Mouse (Mus musculus): ENCODE results near the gene Jade2.
A peak's percentile ranks its signal among the peaks of the same experiment; 100 is the strongest.
"Not testable (repeated sequence)": the region's sequence is repeated elsewhere in the genome, so short reads cannot be mapped to it uniquely, and the experiment has no call there.

The Jade2 gene

GRCm38 (mm10) chr11:51832992-51833391 lies 24.5 kb downstream of the Jade2 start:
- no peak for DNase-seq

DNA sequence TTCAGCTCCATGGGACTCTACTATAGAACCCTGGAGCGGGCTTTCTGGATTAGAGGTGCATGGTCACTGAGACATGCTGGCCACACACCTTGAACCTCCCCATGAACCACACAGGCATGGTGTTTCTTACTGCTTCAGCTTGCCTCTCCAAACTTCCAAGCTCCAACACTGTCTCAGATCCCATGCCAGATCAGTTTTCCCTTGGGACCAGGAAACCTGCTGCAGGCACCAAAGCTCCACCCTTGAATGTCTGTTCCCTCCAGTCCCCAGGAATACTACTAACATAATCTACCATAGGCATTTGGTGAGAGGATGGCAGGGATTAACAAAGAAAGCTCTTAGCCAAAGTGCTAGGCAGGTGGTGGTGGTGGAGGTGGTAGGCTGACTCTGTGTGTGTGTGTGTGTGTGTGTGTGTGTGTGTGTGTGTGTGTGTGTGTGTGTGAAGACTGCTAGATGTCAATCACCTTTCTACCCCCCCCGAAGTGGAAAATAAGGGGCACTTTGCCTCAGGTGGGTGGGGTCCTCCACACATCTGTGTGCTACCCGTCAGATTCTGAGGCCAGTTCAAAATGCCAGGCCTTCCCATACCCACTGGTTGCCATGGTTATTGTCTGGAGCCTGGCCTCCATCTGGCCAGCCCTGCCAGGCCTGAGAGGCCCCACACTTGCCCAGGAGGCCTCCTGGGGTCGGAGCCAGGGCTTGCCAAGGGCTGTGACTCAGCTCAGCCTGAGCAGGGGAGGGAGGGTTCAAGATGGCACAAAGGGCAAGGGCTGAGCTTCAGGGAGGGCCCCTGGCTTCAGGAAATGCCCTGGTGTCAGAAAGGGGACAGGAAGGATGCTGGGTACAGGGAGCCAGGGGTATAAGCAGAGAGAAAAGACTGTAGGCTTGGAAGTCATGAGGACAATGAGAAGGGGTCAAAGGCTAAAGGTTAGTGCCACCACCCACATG lies 25.2 kb downstream of the Jade2 start:
- no peak for DNase-seq

DNA sequence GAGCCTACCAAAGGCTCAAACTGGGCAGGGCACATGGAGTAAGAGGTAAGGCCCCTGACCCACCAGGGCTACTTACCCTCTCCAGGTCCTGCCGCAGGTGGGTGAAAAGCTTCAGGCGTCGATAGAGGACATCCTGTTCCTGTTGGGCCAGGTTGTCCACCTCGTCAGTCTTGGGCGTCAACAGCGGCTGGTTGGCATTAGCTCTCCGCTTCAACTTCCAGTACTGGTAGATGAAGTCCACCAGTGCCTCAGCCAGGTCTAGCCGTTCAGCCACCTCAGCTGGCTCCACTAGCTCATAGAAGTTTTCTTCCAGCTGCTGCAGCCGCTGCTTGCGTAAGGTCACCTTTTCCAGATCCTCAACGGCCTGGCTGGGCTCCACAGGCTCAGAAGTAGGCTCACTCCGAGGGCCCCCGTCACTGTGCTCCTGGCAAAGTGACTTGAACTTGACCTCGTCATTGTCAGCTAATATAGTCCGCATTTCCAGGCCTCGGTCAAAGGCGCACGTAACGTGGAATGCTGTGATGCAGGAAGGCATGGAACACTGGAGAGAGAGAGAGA lies 32.5 kb downstream of the Jade2 start:
- DNase-seq, result no peak

- no peak for DNase-seq
These were observed 33.3 kb downstream of the Jade2 start for GRCm38 (mm10) chr11:51823963-51824753.

- DNase-seq, result no peak
These were observed 34.2 kb downstream of the Jade2 start for GRCm38 (mm10) chr11:51823271-51823670.

- no peak for DNase-seq
These were observed 34.7 kb downstream of the Jade2 start for GRCm38 (mm10) chr11:51822736-51823135.

GRCm38 (mm10) chr11:51820861-51821260 lies 36.6 kb downstream of the Jade2 start:
- peak; percentile 54 to 64 for DNase-seq

GRCm38 (mm10) chr11:51819964-51820363 lies 37.5 kb downstream of the Jade2 start:
- peak in 1 of 2 experiments; percentile 50 for DNase-seq

DNA sequence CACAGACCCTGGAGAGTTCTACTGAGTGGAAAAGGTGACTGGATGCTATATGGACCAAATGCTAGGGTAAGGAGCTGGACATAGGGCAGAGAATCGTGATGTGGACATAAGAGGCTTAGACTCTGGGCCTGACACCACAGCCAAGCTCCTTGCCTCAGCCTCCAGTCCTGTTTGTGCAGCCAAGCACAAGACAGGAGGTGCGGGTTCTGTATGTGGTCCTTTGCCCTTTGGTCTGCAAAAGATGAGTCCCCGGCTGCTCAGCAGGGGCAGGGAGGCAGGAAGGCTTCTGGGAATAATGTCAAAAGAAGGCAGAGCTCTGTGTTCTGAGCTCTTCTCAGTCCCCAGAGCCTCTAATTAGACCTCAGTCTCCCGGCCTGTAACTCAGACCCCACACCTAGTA lies 38.6 kb downstream of the Jade2 start:
- DNase-seq, result no peak

DNA sequence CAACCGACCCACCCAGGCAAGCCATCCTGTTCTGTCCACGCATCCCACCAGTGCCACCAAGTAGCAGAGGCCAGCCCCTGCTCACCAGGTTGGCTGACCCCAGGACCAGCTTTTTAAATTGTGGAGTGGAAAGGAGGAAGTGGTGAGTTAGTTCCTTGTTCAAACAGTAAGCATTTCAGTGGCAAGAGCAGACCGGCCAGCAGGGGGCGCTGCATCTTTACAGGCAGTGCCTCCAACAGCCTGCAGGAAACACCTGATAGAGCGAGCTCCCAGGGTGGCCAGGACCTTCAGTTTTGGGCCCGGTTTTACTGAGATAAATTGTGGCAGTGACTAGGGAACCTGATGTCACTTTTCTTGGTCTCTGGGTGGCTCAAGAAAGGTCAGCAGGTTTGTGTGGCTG lies 39.7 kb downstream of the Jade2 start:
- DNase-seq, result peak; percentile 78 to 80

- DNase-seq, result no peak
These were observed 45.4 kb downstream of the Jade2 start for GRCm38 (mm10) chr11:51812022-51812546.

DNA sequence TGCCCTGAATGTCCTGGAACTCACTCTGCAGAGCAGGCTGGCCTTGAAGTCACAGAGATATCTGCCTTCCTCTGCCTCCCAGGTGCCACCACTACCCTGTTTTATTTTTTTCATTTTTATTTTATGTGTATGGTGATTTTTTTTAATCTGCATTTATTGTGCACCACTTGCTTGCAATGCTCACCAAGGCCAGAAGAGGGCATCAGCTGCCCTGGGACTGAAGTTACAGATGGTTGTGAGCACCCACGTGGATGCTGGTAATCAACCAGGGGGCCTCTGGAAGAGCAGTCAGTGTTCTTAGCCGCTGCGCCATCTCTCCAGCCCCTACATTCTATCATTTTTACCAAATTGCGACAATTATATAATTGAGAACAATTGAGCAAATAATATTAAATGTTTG lies 46.2 kb downstream of the Jade2 start:
- no peak for DNase-seq

DNA sequence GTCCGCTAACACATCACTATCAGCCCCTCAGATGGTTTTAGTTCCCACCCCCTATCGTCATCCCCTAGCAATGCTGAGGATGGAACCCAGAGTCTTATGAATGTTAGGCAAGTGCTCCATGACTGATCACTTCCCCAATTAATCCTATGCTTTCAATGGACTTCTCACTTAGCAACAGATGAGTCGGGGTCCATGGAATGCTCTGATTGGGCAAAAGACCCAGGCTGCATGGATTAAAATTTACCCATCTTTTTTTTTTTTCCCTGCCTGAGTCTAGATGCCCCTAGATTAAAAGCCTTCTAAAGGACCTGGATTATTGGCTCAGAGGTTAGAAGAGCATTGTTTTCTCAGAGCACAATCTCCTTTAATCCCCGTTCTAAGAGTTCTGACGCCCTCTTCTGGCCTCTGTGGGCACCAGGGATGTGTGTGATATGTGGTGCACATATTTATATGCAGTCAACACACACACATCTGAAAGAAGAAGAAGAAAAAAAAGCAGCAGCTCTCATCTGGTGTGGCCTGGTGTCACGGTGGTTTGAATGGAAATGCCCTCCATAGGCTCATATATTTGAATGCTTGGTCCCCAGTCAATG lies 47.7 kb downstream of the Jade2 start:
- no peak for DNase-seq

GRCm38 (mm10) chr11:51807108-51807879 lies 50.2 kb downstream of the Jade2 start:
- no peak for DNase-seq

GRCm38 (mm10) chr11:51805221-51805981 lies 52.1 kb downstream of the Jade2 start:
- peak; percentile 56 to 73 for DNase-seq

DNA sequence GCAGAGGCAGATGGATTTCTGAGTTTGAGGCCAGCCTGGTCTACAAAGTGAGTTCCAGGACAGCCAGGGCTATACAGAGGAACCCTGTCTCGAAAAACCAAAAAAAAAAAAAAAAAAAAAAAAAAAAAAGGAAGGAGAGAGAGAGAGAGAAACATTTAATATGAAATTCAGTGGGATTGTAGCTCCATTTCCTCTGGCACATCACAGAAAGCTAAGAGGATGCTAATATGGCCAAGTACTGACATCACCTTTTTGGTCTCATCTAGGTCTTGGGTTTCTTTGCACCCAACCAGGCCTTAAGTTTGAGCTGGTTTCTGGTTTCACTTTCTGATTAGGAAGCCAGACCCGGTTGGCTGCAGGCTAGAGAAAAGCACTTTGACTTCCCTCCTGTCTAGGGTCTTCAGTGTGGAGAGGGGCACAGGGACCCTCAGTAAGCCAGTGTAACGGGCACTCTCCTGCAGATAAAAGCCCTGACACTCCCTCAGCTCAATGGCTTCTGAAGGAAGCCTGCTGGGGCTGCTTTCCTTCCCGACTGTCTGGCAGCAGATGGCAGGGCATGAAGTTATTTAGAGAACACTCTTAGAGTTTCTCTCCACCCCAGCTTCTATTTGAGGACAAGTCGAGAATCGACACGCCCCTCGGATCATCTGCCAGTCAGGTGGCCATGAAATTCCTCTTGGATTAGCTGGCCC lies 56.7 kb downstream of the Jade2 start:
- no peak for DNase-seq

DNA sequence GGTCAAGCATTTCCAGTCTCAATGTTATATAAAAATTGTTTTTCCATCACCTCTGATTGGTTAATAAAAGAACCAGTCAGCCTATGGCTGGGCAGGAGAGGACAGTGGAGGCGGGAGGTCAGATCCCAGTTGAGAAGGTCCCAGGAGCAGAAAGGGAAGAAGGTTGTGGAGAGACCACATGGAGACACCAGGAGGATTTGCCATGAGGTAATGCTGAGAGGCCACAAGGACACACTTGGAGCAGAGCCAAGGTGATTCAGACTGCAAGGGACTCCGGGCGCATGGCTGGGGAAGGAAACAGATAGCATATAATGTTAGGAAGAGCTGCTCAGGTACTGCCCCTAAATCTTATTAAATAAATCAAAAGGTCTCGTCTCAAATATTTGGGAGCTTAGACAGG lies 61.2 kb downstream of the Jade2 start:
- DNase-seq, result no peak

GRCm38 (mm10) chr11:51790662-51791061 lies 66.8 kb downstream of the Jade2 start:
- DNase-seq, result no peak

GRCm38 (mm10) chr11:51789735-51790134 lies 67.7 kb downstream of the Jade2 start:
- not testable (repeated sequence) for DNase-seq

DNA sequence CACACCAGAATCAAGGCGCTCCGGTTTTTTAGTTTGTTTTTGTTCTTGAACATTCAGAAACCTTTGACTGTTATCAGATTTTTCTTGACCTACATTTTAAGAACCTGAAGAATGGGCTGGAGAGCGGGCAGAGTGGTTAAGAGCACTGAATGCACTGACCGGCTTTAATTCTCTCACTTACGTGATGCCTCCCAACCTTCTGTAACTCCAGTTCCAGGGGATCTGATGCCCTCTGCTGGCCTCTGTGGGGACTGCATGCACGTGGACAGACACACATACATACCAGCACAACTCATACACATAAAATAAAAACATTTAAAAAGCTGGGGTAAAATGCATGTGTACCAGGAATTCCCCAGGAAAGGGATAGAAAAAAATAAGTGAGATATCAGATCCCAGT lies 71.5 kb downstream of the Jade2 start:
- peak in 1 of 2 experiments; percentile 13 for DNase-seq

DNA sequence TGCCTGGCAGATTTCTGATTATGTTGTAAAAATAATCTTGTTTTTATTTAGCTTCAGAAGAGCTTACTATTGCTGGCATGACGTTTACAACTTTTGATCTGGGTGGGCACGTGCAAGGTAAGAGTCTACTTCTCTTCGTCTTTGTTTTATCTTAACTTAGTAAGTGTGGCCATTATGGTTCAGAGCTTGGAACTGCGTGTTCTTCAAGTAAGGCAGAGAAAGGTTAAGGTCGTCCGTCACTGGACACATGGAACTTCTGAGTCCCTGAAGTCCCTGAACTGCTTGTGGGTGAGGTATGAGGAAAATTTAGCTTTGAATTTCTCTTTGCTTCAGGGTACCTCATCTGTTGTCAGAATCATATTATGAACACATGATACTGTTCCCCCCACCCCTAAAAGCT lies 74.7 kb downstream of the Jade2 start:
- DNase-seq, result no peak
